Mouse (Mus musculus): Measurements from ENCODE around the gene Htra1. TPM values are rescaled to one million over a fixed set of nuclear protein-coding genes. Genes with fewer than 3 reads are reported as not detected.

The Htra1 gene
- polyA plus RNA-seq, 1 experiment from 2014 or later: 8.3 TPM

DNA sequence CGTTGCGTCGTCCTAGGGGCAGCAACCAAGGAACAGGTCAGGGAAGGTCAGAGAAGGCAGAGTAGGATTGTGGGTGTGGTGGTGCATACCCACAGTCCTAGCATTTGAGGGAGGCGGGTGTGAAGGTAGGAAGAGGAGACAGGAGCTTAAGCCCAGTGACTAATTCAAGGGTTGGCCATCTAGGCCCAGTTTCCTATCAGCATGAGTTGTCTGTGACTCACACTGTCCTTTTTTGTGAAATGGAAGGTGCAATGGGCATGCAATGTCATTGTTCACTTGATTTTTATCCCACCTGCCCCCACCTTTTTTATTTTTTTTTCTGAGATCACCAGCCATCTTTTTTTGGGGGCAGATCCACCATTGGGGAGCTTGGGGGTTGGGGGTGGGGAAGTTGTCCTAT, 29.5 kb downstream of the Htra1 start:
- Histone ChIP-seq H3K27me3 (ENCODE audit: control insufficient read depth, insufficient read depth, low read length) (no peaks in the 10 kb centered on the region), H3K9ac (ENCODE audit: low read length) (peak overlapping the region; percentile 43), H3K4me3 (ENCODE audit: low read depth, low read length) (no peak overlapping the region), H3K4me1 (ENCODE audit: control insufficient read depth, insufficient read depth, low read length) (peaks cover 17% of the 10 kb centered on the region; the same call in 1 of the 2 replicates), H3K27ac (replicated peaks; ENCODE audit: low read depth, low read length) (no peak overlapping the region; the same call in 1 of the 2 replicates), H3K9me3 (ENCODE audit: control insufficient read depth, low read length) (no peaks in the 10 kb centered on the region), H3K36me3 (ENCODE audit: control insufficient read depth, insufficient read depth, low read length) (no peaks in the 10 kb centered on the region), H3K4me2 (ENCODE audit: low read depth, severe bottlenecking) (no peak overlapping the region)
- ATAC-seq (ENCODE audit: insufficient number of reproducible peaks, low FRiP score, low TSS enrichment, low read depth) (no peak), DNase-seq (ENCODE audit: low spot score) (no peak)
- WGBS: 94% methylated on average over 4 of the region's 4 CpGs

- Histone ChIP-seq H3K36me3 (ENCODE audit: control insufficient read depth, insufficient read depth, low read length) (no peaks in the 10 kb centered on the region), H3K4me2 (ENCODE audit: low read depth, severe bottlenecking) (no peak overlapping the region), H3K9ac (ENCODE audit: low read length) (peak overlapping the region; percentile 43), H3K4me1 (ENCODE audit: control insufficient read depth, insufficient read depth, low read length) (peaks cover 17% of the 10 kb centered on the region; the same call in 1 of the 2 replicates), H3K27me3 (ENCODE audit: control insufficient read depth, insufficient read depth, low read length) (no peaks in the 10 kb centered on the region), H3K9me3 (ENCODE audit: control insufficient read depth, low read length) (no peaks in the 10 kb centered on the region), H3K27ac (replicated peaks; ENCODE audit: low read depth, low read length) (peak overlapping the region; percentile 18; the same call in 1 of the 2 replicates), H3K4me3 (ENCODE audit: low read depth, low read length) (no peak overlapping the region)
- ATAC-seq (ENCODE audit: insufficient number of reproducible peaks, low FRiP score, low TSS enrichment, low read depth) (0 out of 2 replicates have a peak, but pooled peaks have one; percentile 24), DNase-seq (ENCODE audit: low spot score) (peak; percentile 39)
- WGBS: 71% methylated on average over 4 of the region's 4 CpGs
Observed at GRCm38 (mm10) chr7:130965909-130966365, 30.0 kb downstream of the Htra1 start.

- H3K27ac ChIP-seq (replicated peaks; ENCODE audit: low read depth, low read length): no peak overlapping the region; the same call in 1 of the 2 replicates
- H3K27me3 ChIP-seq (ENCODE audit: control insufficient read depth, insufficient read depth, low read length): no peaks in the 10 kb centered on the region
- no peak for ATAC-seq (ENCODE audit: insufficient number of reproducible peaks, low FRiP score, low TSS enrichment, low read depth)
- no peak for DNase-seq (ENCODE audit: low spot score)
- H3K36me3 ChIP-seq (ENCODE audit: control insufficient read depth, insufficient read depth, low read length): no peaks in the 10 kb centered on the region
- no peak overlapping the region for H3K4me2 ChIP-seq (ENCODE audit: low read depth, severe bottlenecking)
- no peak overlapping the region for H3K4me3 ChIP-seq (ENCODE audit: low read depth, low read length)
- no peak overlapping the region for H3K9ac ChIP-seq (ENCODE audit: low read length)
- no peaks in the 10 kb centered on the region for H3K9me3 ChIP-seq (ENCODE audit: control insufficient read depth, low read length)
- peaks cover 17% of the 10 kb centered on the region; the same call in 1 of the 2 replicates for H3K4me1 ChIP-seq (ENCODE audit: control insufficient read depth, insufficient read depth, low read length)
- 63% methylated on average over 5 of the region's 5 CpGs for WGBS
Observed at GRCm38 (mm10) chr7:130966451-130966850, 30.5 kb downstream of the Htra1 start.

DNA sequence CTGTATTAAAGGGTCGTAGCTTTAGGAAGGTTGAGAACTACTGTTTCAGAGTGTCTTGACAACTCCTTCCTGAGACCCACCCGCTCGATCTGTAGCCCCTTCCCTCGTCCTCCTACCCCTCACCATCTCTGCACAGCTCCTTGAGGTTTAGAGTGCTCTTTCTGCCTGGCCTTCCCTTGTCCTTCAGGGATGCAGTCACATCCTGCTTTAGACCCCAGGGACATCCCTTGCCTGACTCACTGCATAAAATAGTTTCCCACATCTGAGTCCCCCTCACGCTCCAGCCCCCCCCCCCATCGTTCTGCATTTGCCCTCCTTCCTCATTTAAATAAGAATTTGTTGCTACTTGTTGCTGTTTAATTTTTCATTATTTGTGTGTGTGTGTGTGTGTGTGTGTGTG, 31.0 kb downstream of the Htra1 start:
- H3K36me3 ChIP-seq (ENCODE audit: control insufficient read depth, insufficient read depth, low read length): no peaks in the 10 kb centered on the region
- no peak overlapping the region for H3K4me2 ChIP-seq (ENCODE audit: low read depth, severe bottlenecking)
- no peaks in the 10 kb centered on the region for H3K27me3 ChIP-seq (ENCODE audit: control insufficient read depth, insufficient read depth, low read length)
- WGBS: 76% methylated on average over 6 of the region's 6 CpGs
- H3K4me1 ChIP-seq (ENCODE audit: control insufficient read depth, insufficient read depth, low read length): peaks cover 17% of the 10 kb centered on the region; the same call in 1 of the 2 replicates
- no peak for ATAC-seq (ENCODE audit: insufficient number of reproducible peaks, low FRiP score, low TSS enrichment, low read depth)
- H3K27ac ChIP-seq (replicated peaks; ENCODE audit: low read depth, low read length): no peak overlapping the region
- no peak for DNase-seq (ENCODE audit: low spot score)
- H3K9me3 ChIP-seq (ENCODE audit: control insufficient read depth, low read length): no peaks in the 10 kb centered on the region
- no peak overlapping the region for H3K4me3 ChIP-seq (ENCODE audit: low read depth, low read length)
- no peak overlapping the region for H3K9ac ChIP-seq (ENCODE audit: low read length)

GRCm38 (mm10) chr7:130967901-130968300, 32.0 kb downstream of the Htra1 start:
- Histone ChIP-seq H3K9ac (ENCODE audit: low read length) (no peak overlapping the region), H3K27me3 (ENCODE audit: control insufficient read depth, insufficient read depth, low read length) (no peaks in the 10 kb centered on the region), H3K27ac (replicated peaks; ENCODE audit: low read depth, low read length) (no peak overlapping the region), H3K4me3 (ENCODE audit: low read depth, low read length) (no peak overlapping the region), H3K36me3 (ENCODE audit: control insufficient read depth, insufficient read depth, low read length) (no peaks in the 10 kb centered on the region), H3K4me2 (ENCODE audit: low read depth, severe bottlenecking) (no peak overlapping the region), H3K9me3 (ENCODE audit: control insufficient read depth, low read length) (no peaks in the 10 kb centered on the region), H3K4me1 (ENCODE audit: control insufficient read depth, insufficient read depth, low read length) (peaks cover 17% of the 10 kb centered on the region; the same call in 1 of the 2 replicates)
- ATAC-seq (ENCODE audit: insufficient number of reproducible peaks, low FRiP score, low TSS enrichment, low read depth): no peak
- 89% methylated on average over 6 of the region's 6 CpGs for WGBS
- no peak for DNase-seq (ENCODE audit: low spot score)

DNA sequence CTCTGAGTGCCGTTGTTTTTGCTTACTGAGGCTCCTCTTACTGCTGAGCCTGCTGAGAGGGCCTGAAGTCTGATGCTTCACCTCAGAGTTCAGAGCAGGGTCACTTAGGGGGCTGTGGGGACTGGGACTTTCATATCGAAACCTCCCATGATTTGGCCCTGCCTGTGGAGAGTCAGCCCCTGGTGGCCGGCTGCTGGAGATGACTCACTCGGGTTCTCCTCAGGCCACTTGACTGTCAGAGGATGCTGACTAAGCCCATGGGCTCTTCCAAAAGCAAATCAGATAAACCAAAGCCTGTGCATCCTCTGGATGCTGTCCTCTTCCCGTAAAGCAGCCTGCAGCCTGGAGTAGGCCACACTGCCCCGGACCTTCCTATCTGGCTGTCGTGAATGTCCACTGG, 32.6 kb downstream of the Htra1 start:
- Histone ChIP-seq H3K4me3 (ENCODE audit: low read depth, low read length) (no peak overlapping the region), H3K9ac (ENCODE audit: low read length) (no peak overlapping the region), H3K4me1 (ENCODE audit: control insufficient read depth, insufficient read depth, low read length) (peaks cover 17% of the 10 kb centered on the region; the same call in 1 of the 2 replicates), H3K36me3 (ENCODE audit: control insufficient read depth, insufficient read depth, low read length) (no peaks in the 10 kb centered on the region), H3K27ac (replicated peaks; ENCODE audit: low read depth, low read length) (no peak overlapping the region), H3K27me3 (ENCODE audit: control insufficient read depth, insufficient read depth, low read length) (no peaks in the 10 kb centered on the region), H3K4me2 (ENCODE audit: low read depth, severe bottlenecking) (no peak overlapping the region), H3K9me3 (ENCODE audit: control insufficient read depth, low read length) (no peaks in the 10 kb centered on the region)
- ATAC-seq (ENCODE audit: insufficient number of reproducible peaks, low FRiP score, low TSS enrichment, low read depth) (no peak), DNase-seq (ENCODE audit: low spot score) (no peak)
- WGBS: 60% methylated on average over 7 of the region's 7 CpGs

- H3K27me3 ChIP-seq (ENCODE audit: control insufficient read depth, insufficient read depth, low read length): no peaks in the 10 kb centered on the region
- no peaks in the 10 kb centered on the region for H3K36me3 ChIP-seq (ENCODE audit: control insufficient read depth, insufficient read depth, low read length)
- DNase-seq (ENCODE audit: low spot score): no peak
- H3K4me1 ChIP-seq (ENCODE audit: control insufficient read depth, insufficient read depth, low read length): peaks cover 17% of the 10 kb centered on the region; the same call in 1 of the 2 replicates
- no peak for ATAC-seq (ENCODE audit: insufficient number of reproducible peaks, low FRiP score, low TSS enrichment, low read depth)
- no peak overlapping the region for H3K4me3 ChIP-seq (ENCODE audit: low read depth, low read length)
- H3K9ac ChIP-seq (ENCODE audit: low read length): no peak overlapping the region
- no peaks in the 10 kb centered on the region for H3K9me3 ChIP-seq (ENCODE audit: control insufficient read depth, low read length)
- no peak overlapping the region for H3K4me2 ChIP-seq (ENCODE audit: low read depth, severe bottlenecking)
- WGBS: 91% methylated on average over 5 of the region's 5 CpGs
- no peak overlapping the region for H3K27ac ChIP-seq (replicated peaks; ENCODE audit: low read depth, low read length)
Observed at GRCm38 (mm10) chr7:130969076-130969475, 33.2 kb downstream of the Htra1 start.

DNA sequence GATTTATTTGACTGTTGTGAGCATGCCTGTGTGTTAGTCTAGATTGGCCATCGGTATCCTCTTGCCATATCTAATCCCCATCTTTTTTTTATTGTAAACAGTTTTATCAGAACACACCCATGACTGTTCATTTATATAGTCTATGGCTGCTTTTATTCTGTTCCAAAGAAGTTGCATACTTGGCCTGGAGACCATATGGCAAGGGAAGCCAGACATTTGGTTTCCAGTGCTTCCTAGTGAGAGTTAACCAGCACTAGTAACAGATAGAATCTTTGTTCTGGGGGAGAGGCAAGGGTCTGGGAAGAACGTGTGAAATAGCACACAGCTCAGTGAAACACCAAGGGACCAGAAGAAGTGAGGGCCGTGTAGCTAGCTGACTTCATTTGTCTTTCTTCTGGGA, 33.6 kb downstream of the Htra1 start:
- no peak overlapping the region for H3K27ac ChIP-seq (replicated peaks; ENCODE audit: low read depth, low read length)
- no peaks in the 10 kb centered on the region for H3K36me3 ChIP-seq (ENCODE audit: control insufficient read depth, insufficient read depth, low read length)
- DNase-seq (ENCODE audit: low spot score): no peak
- H3K4me3 ChIP-seq (ENCODE audit: low read depth, low read length): no peak overlapping the region
- H3K4me2 ChIP-seq (ENCODE audit: low read depth, severe bottlenecking): no peak overlapping the region
- peaks cover 17% of the 10 kb centered on the region; the same call in 1 of the 2 replicates for H3K4me1 ChIP-seq (ENCODE audit: control insufficient read depth, insufficient read depth, low read length)
- WGBS: 38% methylated on average over 3 of the region's 3 CpGs
- H3K27me3 ChIP-seq (ENCODE audit: control insufficient read depth, insufficient read depth, low read length): no peaks in the 10 kb centered on the region
- H3K9me3 ChIP-seq (ENCODE audit: control insufficient read depth, low read length): no peaks in the 10 kb centered on the region
- no peak for ATAC-seq (ENCODE audit: insufficient number of reproducible peaks, low FRiP score, low TSS enrichment, low read depth)
- no peak overlapping the region for H3K9ac ChIP-seq (ENCODE audit: low read length)

DNA sequence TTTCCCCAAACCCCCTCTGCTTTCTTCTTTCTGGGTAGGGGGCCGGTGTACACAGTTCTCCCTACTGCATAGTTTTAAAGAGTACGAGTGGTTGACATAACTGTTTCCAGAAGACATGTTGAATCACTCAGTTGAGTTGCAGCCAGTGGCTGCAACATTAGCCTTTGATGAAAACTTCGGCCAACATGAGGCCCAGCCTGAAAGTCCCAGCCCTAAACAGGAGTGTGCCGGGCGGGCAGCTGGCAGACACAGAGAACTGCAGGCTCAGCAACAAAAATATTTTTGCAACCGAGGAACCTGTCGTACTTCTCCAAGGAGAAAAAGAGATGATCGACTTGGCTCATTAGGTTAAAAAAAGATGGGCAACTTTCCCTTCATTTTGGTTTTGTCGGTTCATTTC, 36.9 kb downstream of the Htra1 start:
- ATAC-seq (ENCODE audit: insufficient number of reproducible peaks, low FRiP score, low TSS enrichment, low read depth): no peak
- 75% methylated on average over 9 of the region's 9 CpGs for WGBS

More for the DNA sequence above, 36.9 kb downstream of the Htra1 start:
- no peak overlapping the region for H3K27ac ChIP-seq (replicated peaks; ENCODE audit: low read depth, low read length)
- H3K4me3 ChIP-seq (ENCODE audit: low read depth, low read length): no peak overlapping the region
- DNase-seq (ENCODE audit: low spot score): no peak
- H3K9ac ChIP-seq (ENCODE audit: low read length): no peak overlapping the region
- H3K27me3 ChIP-seq (ENCODE audit: control insufficient read depth, insufficient read depth, low read length): no peaks in the 10 kb centered on the region
- H3K4me2 ChIP-seq (ENCODE audit: low read depth, severe bottlenecking): no peak overlapping the region
- peaks cover 12% of the 10 kb centered on the region for H3K4me1 ChIP-seq (ENCODE audit: control insufficient read depth, insufficient read depth, low read length)
- no peaks in the 10 kb centered on the region for H3K9me3 ChIP-seq (ENCODE audit: control insufficient read depth, low read length)
- no peaks in the 10 kb centered on the region for H3K36me3 ChIP-seq (ENCODE audit: control insufficient read depth, insufficient read depth, low read length)

All from limb, embryonic 11.5 days (tissue).